Mouse (Mus musculus) gastrocnemius, adult 2 months (tissue): ENCODE data around the gene Psmg3. TPM values are rescaled to one million over a fixed set of nuclear protein-coding genes. Genes with fewer than 3 reads are reported as not detected.

ENCODE experiments used
- DNase-seq: peaks from one replicate; pipeline ENCODE4 v3.0.0; 2022
- H3K27ac ChIP-seq: fragments of 200-600 bp; 2 replicates; pipeline ENCODE4 v1.8.1; 2022; ENCODE audit warnings: mild to moderate bottlenecking
- H3K4me3 ChIP-seq: fragments of 200-600 bp; 2 replicates; pipeline ENCODE4 v1.8.1; 2022; ENCODE audit warnings: mild to moderate bottlenecking, moderate library complexity
- CTCF ChIP-seq: fragments of 200-600 bp; IDR thresholded peaks from 2 replicates; pipeline ENCODE4 v1.8.1; 2022; ENCODE audit warnings: antibody characterized with exemption, mild to moderate bottlenecking, moderate library complexity
- intact Hi-C: fragments of 180-260 bp; cut with DNase I; formaldehyde crosslinking; loops from one replicate; pipeline ENCODE4 v1.15.1; 2025
- total RNA-seq, 2 experiments: library from RNA; stranded (reverse); gene quantifications; 2 replicates each; pipeline ENCODE4 v1.2.3; 2021

Gene Psmg3
- total RNA-seq, 2 experiments from 2014 or later = 7.7 to 10.6 TPM

- H3K27ac ChIP-seq = peak overlapping the region; percentile 83
- intact Hi-C loops = no loop called here
- no peak for TF ChIP-seq CTCF
- no peak overlapping the region for H3K4me3 ChIP-seq
- DNase-seq = peak; percentile 69
Measured at GRCm38 (mm10) chr5:139781406-139781805, 45.3 kb downstream of the Psmg3 start.

GRCm38 (mm10) chr5:139776966-139777365, 49.7 kb downstream of the Psmg3 start:
- no peak overlapping the region for H3K27ac ChIP-seq
- DNase-seq = no peak
- intact Hi-C loops = loop anchor here (5.0 kb wide), 1 partner anchor 40 kb away; the partner anchor contains the start of gene Tmem184a
- TF ChIP-seq CTCF = no peak
- H3K4me3 ChIP-seq = no peak overlapping the region

- DNase-seq = peak; percentile 97
- peak; percentile 98; the same call in 1 of the 2 replicates for TF ChIP-seq CTCF
- peak within 1 kb of the TSS; percentile 88 for H3K27ac ChIP-seq
- intact Hi-C loops = loop anchor here (2.0 to 5.0 kb wide), 2 partner anchors 42 to 51 kb away; partner anchors contain the start of genes Gm26938, Psmg3 and Tmem184a
- H3K4me3 ChIP-seq = peak within 1 kb of the TSS; percentile 98
Measured at GRCm38 (mm10) chr5:139775216-139775926, 51.3 kb downstream of the Psmg3 start, which contains the start of gene Ints1. Ints1 (minus strand) TSS chr5:139775674.

Other genes with a start within 250 kb of the Psmg3 start
- under 1 TPM; 0.61 to 0.95 TPM for gene Micall2, start 90.5 kb downstream of the Psmg3 start, total RNA-seq
- gene Ints1, start 51.2 kb downstream of the Psmg3 start, total RNA-seq = 10 to 100 TPM; 32.8 to 40.4 TPM
- gene Mafk, start 35.4 kb downstream of the Psmg3 start, total RNA-seq = 10 to 100 TPM; 14.9 to 23.8 TPM
- under 1 TPM; 0.87 to 0.95 TPM for gene Tmem184a, start 7.0 kb downstream of the Psmg3 start, total RNA-seq
- gene Gm26938, start 478 bp downstream of the Psmg3 start, total RNA-seq = not detected
- not detected for gene Elfn1, start 81.1 kb upstream of the Psmg3 start, total RNA-seq